Mouse (Mus musculus) lung, postnatal 4 days (tissue): ENCODE measurements around the gene Mtap.

Experiments used
- DNase-seq, 2 experiments: peaks; one replicate each; pipeline ENCODE4 v3.0.0; 2021

Mtap gene

DNA sequence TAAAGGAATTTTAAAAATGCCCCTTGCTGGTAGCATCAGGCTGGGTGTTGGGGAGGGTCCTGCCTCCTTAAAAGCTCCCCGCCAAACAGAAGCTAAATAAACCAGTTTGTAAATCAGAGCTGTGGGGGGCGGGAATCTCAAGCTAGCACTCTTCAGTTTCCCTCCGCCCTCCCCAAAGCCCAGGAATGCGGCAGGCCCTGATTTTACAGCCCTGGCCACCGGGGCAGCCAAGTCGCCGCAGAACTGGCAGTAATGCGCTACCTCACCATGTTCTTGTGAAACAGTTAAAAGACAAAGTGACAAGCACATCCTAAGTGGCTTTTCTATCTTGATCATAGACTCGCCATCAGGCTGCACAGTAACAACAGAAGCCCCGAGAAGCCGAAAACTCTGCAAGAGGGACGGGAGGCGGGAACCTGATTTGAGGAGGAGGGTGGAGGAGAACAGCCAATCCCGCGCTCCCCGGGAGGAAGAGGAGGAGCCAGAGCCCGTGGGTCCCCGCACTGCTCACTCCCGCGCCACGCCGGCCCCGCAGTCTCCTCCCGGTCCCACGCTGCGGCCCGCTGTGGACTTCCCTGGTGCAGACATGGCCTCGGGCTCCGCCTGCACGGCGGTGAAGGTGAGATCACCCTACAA is at the start of gene Mtap:
Gene Mtap (plus strand): TSS at position 217 of the 636 bp plus-strand sequence.
- peak; percentile 82 to 84 for DNase-seq

DNA sequence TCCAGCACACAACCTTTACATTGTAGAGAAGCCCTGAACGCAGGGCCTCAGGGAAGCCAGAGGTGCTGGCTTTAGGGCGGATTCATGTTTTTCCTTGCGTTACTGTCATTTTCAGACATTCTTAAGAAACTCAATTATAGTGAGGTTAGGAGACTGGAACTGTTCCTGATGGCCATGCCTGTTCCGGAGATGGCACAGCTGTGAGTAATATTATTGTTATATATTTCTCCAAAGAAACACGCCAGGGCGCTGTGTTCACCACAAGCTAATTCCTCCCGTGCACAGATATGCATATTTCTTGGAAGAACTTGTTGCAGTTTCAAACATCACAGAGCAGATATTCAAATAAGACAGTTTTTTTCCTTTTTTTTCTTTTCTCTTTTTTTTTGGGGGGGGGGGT is 47.8 kb upstream of the Mtap start:
- DNase-seq, result no peak

DNA sequence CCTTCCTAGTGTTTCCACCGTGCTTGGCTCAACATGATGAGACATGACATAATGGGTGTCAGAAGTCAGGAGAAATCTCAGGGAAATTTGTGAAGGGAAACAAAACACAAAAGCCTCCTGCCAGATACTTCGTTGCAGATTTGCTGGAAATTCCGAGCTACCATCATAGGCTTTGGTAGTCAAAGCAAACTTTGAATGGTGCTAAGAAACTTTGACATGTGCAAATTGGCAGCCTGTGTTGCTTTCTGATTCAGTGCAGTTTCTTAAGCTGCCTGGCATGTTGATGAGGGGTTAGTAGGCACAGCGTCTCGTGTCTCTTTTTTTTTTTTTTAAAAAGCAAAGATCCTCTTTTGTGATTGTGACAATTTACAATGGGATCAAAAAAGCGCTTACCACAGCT is 46.7 kb upstream of the Mtap start:
- no peak for DNase-seq

DNA sequence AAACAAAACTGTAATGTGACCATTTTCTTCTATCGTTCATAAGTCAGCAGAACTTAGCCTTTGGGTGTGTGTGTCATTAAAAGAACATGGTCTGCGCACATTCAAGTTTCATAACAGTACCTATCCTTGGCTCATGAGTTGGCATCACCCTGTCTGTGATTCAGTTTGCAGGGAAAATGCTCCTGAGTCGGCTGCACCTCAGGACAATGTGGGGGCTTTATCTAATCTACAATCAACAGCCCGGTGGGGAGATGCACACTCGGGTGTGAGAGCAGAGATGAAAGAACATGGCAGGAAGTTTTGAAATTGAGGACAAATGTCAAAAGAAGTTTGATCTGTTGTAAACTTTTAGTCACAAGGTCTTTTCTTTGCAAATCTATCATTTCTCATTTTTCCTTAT is 44.8 kb upstream of the Mtap start:
- DNase-seq, result no peak

DNA sequence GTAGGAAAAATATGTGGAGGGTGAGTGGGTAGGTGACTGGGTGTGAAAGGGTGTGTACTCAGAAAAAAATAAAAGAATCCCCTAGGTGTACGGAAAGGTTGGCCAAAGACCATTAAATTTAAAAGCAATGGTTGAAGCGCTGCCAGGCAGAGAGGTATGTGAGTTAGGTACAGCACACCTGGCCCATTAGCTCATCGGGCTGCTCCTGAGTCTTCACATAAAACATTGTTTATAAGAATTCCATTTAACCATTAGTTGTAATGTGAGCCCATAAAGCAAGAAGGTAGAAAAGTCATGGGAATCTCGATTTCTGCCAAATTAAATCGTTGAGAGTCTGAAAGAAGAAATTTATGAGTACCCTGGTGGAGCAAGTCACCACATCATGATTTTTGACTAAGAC is 42.1 kb upstream of the Mtap start:
- no peak for DNase-seq

DNA sequence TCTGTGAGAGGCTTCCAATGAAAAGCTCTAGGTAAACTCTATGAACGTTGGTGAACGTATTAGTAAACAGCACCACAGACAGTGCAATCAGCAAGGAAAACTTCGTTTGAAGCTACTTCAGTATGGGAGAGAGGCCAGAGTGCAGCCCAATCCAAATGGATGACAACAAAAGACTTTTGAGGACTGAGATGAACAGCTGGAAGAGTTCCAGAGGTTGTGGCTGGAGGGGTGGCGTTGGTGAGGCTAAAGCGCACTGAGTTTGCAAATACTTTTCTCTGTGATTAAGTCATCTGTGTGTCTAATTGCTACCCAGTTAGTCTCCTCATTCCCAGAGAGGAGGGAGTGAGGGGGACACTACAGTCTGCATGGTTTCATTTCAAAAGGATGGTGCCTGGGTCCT is 38.7 kb upstream of the Mtap start:
- no peak for DNase-seq

DNA sequence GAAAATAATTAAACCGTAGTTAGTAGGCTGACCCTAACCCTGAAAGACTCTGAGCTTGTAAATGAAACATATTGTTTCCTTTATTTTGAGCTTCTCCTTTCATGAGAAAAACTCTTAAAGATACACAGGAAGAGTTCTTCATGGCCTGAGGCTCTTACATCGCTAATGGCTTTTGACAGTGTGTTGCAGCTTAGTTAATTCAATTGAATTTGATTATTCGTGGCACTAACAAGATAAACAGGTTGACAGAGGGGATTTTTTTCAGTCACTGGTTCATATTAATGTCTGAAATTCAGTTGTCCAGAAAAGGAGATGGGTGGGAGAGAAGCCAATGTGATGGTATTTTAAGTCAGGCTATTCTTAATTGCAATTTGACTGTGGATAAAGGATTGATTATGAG is 35.6 kb upstream of the Mtap start:
- no peak for DNase-seq

DNA sequence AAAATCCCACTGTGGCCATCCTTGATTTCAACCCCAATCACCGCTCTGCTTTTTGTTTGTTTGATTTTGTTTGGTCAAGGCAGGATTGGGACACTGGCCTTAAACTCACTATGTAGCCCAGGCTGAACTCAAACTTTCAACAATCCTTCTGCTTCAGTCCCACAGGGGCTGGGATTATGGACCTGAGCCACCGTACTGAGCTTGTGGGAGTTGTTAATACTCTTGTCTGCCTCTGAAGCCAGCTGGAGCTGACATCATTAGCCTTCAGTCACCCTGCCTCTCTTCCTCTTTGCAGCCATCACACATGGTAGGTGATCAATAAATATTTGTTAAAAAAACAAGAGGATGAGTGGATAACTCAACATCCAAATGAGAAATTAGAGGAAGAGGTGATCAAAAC is 34.6 kb upstream of the Mtap start:
- DNase-seq, result no peak

DNA sequence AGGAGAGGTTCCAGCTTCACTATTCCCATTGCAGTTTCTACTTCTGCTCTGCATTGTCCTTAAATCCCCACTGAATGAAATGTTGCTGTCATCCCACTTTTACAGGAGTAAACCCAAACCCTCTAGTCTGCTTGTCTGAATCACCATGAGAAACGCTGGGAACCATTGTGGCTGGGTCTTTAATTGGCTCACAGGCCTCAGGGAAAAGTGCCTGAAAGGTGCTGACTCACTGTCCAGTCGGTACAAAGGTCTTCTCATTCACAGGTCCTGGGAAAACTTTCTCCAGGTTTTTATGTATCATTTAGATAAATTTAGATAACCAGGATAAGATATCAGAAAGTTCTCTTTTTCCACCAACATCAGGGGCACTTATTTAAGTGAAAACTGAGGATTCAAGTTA is 31.4 kb upstream of the Mtap start:
- DNase-seq, result no peak

DNA sequence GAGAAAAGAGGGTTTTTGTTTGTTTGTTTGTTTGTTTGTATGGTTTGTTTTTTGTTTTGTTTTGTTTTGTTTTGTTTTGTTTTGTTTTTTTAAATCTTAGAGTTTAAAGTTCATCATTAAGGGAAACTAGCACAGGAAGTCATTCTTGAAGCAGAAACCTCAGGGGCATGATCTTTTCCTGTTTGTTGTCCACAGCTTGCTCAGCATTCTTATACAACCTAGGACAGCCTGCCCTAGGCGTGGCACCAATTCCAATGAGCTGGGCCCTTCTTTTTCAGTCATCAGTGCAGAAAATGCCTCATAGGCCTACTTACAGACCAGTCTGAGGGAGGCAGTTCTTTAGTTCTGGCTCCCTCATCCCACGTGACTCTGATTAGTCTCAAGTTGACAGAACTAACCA is 30.4 kb upstream of the Mtap start:
- DNase-seq, result no peak

DNA sequence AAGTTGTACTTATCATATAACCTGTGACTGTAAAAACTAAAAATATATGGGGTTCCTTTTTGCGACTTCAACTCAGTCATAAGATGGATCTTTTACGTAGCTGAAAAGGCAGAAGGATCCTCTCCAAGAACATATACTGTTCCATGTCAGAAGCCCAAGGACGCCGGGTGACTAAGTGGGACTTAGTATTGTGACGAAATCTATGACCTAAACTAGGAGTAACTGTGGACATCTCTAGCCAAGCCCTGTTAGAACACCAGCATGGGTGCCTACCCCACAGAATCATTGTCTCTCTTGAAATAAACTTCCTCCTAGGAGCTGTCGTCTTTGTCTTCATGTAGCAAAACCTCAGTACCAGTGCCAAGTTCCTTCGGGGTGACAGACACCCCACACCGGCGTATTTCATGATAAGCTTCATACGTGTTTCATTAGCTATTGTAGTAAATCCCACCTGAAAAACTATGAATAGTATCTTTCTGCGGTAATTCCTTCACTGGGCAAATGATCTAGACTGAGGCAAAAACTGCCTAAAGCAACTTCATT is 24.7 kb upstream of the Mtap start:
- DNase-seq, result no peak

DNA sequence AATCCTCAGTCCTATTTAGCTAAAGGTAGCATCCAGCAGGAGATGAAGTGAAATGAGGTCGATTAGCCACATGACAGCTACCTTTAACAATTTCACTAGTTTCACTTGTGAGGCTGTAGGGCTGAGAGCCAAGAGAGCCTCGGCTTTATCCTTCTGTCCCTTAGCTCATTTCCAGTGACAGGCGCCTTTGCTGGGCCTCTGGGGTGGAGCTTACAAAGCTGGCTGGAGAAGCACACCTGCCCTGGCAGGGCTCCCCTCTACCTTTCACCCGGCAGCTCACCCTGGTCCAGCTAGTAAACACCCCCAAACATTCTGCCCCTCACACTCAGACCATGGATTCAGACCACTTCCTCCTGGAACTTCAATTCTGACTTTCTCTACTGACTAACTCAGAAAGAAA is 24.1 kb upstream of the Mtap start:
- no peak for DNase-seq

DNA sequence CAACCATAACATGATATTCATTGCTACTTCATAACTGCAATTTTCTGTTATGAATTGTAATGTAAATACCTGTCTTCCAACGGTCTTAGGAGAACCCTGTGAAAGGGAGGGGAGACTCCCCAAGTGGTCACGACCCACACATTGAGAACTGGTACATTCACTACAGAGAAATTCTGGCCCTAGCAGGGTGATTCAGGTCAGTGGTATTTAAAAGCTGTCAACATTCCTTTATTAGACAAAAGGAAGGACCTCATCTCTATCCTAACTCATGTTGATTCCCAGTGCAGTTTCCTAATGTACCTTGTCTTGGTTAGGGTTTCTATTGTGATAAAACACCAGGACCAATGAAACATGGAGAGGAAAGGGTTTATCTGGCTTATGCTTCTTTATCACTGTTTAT is 20.9 kb upstream of the Mtap start:
- DNase-seq, result no peak

DNA sequence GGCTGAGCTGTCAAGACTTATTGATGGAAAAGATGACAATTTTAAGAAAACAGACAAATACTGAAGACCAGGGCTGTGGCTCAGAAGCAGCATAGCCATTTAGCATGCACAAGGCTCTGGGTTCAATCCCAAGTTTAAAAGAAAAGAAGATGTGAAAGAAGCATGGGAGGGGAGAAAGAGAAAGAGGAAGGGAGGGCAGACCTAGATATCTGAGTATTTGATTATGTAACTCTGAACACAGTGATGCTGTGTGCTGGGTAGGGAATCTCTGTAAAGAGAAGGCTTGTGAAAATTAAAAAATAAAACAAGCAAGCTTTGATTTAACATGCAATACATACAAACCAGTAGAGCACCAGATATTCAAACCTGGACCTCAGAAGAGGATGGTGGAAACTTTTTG is 17.0 kb upstream of the Mtap start:
- no peak for DNase-seq

DNA sequence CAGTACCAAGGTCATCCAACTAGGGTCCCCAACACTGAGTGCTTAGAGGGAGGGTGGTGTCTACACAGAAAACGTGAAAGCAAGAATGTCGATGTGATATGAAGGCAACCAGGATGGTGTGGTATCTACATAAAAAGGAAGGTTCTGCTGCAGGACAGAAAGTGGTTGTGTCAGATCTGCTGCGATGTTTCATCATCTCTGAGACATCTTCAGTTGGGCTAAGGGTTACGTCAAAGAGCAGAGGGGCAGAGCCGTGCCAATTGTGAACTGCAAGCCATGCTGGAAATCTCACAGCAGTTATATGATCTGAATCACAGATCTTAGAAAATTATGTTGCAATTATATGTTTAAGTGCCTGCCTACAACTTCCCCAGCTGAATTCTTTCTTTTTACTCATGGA is 16.6 kb upstream of the Mtap start:
- DNase-seq, result no peak

DNA sequence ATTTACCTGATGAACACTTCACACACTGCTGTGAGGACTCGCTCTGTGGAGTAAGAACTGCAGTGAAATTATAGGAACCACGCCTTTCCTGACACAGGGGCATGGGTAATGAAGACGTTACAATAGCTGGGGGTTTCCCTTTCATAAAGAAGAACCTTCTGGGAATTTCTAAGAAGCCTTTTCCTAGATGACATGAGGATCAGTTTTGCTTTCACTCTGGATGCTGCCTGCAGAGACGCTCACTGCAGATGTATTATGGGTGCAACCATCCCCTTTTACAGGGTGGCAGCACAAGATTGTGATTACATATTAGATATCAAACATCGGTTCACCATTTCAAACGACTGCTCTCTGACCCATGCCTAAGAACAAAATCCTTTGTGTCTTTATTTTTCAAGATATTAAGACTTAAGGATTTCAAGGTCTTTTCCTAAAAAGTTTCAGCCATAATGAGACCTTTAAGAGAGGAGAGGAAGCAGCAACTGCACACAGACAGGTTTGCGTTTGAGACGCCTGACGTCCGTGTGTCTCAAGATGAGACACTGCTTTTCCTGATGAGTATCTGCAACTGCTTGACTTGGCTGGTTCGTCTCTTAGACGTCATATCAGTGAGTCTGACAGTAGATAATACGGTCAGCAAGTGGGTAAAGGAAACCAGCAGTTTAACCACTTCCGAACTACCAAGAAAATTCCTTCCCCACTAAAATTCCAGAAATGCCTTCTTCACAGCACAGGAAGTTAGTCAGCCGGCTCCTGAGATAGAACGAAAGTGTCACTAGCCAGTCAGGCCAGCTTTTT is 13.3 kb upstream of the Mtap start:
- no peak for DNase-seq

DNA sequence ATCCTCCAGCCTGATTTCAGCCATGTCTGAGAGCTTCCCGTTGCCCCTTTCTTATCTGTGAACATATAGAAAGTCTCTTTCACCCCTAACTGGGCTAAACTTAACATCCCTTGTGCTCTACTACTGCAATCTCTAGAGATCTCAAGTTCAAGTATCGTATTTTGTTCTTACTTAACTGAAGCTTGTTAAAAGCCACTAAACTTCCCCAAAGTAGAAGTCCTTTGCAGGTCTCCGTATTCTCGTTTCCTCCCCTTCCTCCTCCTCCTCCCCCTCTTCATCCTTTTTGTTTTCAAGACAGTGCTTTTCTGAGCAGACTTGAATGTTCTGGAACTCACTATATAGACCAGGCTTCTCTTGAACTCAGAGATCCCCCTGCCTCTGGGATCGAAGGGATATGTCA is 9.2 kb upstream of the Mtap start:
- no peak for DNase-seq

DNA sequence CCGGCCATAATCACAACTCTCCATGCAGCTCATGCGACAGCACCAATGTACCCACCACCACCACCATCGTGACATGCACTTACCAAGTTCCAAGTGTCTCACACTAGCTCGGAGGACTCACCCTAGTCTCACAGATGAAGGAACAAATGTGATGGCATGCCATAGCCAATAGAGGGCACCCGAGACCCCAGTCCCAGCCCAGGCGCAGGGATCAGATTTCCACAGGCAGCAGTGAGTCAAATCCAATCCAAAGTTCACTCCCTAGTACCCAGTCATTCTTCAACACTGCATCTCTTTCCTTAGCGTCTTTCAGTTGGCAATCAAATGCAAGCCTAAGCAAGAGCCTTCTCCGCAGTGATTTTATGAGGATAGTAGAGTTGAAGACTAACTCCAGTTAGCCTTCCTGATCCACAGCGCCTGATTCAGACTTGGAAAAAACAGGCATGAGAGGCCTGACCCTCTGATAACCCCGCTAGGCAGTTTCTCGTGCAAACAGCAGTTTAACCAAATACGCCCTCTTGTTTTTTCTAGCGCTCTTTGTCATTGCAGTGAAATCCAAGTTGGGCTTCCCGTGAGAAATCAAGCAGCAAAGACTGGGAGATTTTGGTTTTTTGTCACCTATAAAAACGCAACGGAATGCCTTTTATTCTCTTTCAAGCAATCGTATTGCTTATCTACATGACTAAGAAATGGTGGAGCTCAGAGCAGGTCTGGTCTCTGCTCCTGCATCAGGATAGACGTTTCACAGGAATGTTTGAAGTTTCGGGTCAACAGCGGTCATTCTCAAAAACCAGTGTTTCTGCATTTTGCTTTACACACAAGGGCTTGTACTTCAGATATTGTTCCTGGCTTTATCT is 8.6 kb upstream of the Mtap start:
- peak; percentile 44 to 61 for DNase-seq

DNA sequence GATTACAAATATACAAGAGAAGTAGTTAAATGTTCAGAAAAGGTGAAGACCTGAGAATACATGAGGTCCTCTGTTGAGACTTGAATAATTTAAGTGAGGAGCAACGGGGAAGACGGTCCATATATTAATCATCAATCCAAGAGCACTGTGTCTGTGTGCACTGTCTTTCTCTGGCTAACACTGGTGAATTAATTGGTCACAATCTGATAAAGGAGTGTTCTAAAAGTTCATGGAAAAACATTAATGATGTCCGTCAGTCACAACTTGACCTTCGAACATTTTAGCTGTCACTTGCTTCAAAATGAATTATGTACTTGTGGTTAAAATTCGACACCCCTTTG is 8.0 kb upstream of the Mtap start:
- no peak for DNase-seq

DNA sequence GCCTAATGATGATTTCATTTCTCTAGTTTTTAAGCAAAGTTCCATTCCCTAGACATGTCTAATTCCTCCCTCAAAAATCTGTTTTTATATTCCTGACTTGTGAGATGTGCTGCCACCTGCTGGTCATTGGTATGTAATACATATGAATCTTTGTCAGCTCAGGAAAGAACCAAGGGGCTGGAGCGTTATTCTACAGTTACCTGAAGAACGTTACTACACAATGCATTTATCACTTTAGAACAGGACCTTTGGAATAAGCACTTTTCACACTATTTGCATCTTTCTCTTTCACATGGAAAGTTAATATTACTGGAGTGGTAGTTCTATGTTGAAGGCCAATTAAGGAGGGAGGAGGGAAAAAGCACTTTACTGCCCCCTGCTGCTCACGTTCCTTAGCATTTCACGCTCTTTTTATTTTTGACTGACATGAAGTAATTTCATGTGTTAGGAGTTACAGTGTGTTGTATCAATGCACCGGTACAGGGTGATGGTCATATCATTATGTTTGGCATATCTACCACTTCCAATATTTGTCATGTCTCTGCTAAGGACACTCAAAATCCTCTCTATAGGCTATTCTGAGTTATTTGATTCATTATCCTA is 7.5 kb upstream of the Mtap start:
- DNase-seq, result peak in 1 of 2 experiments; percentile 72

DNA sequence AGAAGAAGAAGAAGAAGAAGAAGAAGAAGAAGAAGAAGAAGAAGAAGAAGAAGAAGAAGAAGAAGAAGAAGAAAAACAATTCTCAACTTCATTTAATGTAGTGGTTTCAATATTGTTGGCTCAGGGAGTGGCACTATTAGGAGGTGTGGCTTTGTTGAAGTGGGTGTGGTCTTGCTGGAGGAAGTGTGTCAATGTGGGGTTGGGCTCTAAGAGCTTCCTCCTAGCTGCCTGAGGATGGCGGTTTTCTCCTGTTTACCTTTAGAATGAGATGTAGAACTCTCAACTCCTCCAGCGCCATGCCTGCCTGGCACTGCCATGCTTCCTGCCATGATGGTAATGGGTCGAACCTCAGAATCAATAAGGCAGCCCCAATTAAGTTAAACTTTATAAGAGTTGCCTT is 5.1 kb upstream of the Mtap start:
- DNase-seq, result no peak

DNA sequence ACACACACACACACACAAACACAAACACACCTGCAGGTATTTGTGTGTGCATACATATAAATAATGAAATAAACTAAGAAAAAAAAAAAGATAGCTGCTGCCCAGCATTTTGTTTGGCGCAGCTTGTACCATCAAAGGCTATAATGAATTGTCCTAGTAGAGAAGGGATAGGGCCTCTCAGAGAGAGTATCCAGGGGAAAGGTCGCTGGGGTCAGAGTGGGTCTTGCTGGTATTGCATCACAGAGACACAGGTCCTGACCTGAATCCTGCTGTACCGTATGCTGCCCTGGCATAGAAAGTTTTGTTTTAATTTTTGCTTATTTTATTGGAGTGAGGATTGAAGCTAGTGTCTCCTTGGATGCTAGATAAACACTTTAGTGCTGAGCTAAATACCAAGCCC is 566 bp upstream of the Mtap start:
- DNase-seq, result no peak
